Mouse (Mus musculus): ENCODE data around the gene Rnase13.

Rnase13 gene

DNA sequence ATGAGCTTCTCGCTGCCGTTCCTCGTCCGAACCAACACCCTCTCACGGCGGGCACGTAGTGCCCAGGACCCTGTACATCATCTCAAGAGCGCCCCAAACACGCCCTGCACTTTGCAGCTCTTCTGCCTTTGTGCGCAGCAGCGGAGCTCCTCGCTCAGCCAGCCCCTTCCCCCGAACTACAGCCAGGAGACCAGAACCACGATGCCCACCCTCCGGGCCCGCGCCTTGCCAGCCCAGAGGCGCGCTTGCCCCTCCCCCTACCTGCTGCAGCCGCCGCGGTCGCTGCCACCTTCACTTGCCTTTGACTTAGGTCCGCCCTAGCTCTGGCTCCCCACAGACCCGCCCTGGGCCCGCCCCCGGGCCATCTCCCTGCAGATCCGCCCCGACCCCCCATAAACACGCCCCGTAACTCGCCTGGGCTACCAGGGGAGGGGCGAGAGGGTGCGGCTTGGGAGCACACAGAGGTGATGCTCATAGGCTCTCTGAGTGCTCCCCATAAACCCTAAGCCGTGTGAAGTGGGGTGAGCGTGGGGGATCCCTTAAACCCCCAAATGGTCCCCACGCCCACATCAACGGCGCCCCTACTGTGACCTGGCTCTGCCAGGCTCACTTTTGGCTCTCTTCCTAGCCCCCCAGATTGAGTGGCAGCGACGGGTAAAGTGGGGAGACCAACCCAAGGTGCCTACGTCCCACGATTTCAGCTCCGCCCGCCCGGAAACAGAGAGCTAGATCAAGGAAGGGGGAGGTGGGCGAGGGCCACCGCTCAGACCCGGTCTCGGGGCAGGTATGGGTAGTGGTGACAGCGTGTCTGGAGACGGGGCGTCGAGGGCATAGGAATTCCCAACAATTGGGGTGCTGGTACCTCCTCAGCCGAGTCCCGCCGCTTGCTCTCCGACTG is 9.3 kb downstream of the Rnase13 start:
- peak; percentile 83 to 88 for DNase-seq

GRCm38 (mm10) chr14:51912391-51913061 is 10.0 kb downstream of the Rnase13 start:
- DNase-seq, result no peak

GRCm38 (mm10) chr14:51911301-51911700 is 11.3 kb downstream of the Rnase13 start:
- no peak for DNase-seq

- DNase-seq, result no peak
Measured at GRCm38 (mm10) chr14:51906102-51906501, 16.5 kb downstream of the Rnase13 start.

- DNase-seq, result no peak
Measured at GRCm38 (mm10) chr14:51904706-51905105, 17.9 kb downstream of the Rnase13 start.

- DNase-seq, result no peak
Measured at GRCm38 (mm10) chr14:51903782-51904181, 18.8 kb downstream of the Rnase13 start.

DNA sequence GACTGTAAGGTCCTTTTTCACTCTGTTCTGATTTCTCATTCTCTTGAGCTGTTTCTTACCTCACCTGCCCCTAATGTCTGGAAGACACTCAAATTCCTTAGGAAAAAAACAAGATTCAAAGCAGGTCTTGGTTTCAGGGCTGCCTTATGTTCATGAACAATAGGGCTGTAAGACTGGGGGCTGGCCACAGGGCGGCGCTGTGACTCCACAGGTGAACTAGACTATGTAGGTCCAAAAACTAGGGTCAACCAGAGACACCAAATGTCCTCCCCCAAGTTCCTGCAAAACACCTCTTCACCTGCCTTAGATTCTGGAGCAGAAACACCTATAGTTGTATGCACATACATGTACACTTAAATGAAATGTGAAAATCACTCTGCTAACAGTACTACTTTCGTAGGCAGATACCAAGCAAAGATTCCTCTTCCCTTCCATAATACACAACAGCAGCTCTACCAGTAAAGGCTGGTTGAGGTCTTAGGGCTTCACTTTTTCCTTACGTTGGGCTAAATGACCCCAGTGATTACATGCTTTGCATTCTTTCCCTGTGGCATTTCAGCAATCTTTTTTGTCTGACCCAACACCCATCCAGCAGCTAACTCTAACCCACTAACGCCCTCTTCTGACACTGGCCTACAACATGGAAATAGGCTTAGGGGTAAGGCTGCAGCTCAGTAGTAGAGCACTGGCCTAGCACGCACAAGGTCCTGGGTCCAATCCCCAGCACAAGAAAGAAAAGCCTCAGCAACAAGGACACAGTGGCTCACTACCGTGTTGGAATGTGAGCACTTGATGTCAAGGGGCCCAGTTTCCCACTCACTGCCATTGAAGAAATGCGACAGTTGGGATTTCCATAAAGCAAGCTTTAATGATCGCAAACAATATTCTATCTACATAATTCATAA is 19.5 kb downstream of the Rnase13 start:
- DNase-seq, result peak; percentile 62 to 67

DNA sequence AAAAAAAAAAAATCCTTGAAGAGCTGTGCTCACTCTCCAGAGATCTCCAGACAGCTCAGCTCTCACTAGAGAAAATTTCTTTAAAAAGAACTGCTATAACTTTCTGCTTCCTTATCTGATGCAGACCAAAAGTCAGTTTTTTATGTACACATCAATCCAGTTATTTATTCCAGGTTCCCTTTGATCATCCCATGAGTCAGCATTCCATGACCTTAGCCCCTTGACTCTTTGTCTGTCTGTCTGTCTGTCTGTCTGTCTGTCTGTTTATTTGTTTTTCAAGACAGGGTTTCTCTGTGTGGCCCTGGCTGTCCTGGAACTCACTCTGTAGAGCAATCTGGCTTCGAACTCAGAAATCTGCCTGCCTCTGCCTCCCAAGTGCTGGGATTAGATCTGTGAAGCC is 23.2 kb downstream of the Rnase13 start:
- no peak for DNase-seq

DNA sequence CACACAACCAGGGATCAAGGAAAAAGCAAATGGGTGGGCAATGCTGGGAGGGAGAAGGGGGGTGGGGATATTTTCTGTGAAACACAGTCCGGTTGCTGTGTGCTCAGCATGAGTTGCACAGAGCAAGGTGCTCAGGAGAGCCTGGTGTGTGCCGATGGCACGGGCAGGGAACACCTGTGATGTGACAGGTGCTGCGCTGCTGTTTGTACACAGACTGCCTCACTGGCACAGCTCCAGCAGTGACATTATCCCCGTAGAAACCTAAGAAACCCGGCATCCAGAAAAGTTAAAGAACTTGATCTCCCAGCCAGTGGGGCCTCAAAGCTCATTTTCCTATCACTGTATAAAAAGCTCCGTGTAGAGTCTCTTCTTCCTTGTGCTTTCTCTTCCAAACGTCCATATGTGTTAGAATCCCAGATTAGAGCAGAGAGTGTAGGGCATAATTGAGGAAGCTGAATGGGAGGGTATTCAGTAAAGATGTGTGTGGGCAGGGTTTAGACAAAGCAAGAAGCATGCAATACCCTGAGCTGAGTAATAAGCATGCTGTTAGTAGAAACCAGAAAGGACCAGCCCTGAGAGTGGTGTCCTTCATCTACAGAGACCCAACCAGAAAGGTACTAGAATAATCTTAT is 25.9 kb downstream of the Rnase13 start:
- no peak for DNase-seq

GRCm38 (mm10) chr14:51896019-51896418 is 26.6 kb downstream of the Rnase13 start:
- no peak for DNase-seq

DNA sequence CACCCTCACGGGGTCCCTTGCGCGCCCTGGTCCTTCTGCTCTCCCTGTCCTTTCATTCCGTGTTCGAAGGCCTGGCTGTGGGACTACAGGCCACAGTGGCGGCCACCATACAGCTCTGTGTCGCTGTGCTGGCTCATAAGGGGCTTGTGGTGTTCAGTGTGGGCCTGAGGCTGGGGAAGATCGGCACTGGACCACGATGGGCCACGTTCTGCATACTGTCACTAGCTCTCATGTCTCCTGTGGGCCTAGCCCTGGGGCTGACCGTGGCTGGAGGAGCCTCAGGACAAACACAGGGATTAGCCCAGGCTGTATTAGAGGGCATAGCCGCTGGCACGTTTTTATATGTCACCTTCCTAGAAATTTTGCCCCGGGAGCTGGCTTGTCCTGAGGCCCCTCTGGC is 27.5 kb downstream of the Rnase13 start:
- no peak for DNase-seq

- DNase-seq, result no peak
Measured at GRCm38 (mm10) chr14:51893809-51894208, 28.8 kb downstream of the Rnase13 start.

- DNase-seq, result peak; percentile 67 to 78
Measured at GRCm38 (mm10) chr14:51893094-51893794, 29.3 kb downstream of the Rnase13 start.

GRCm38 (mm10) chr14:51892191-51892939 is 30.2 kb downstream of the Rnase13 start, which contains the start of gene Slc39a2:
TSS of gene Slc39a2 (plus strand) at chr14:51892889.
- DNase-seq, result no peak

DNA sequence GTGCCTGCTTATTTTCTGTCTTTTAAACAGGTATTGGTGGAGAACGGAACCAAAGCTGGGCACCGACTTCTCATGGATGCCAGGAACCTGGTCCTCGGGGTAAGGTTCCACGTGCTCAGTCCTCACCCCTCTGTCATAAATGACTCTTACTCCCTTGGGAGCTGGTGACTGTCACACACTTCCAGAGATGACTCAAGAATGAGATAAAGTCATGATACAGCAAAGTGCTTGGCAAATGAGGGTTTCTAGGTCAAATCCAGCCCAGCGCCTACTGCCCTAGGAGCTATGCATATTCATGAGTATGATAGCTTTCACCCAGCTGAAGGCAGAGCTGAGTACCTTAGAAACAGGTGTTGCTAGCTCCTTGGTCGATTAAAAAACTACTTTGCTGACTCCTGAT is 32.7 kb downstream of the Rnase13 start:
- DNase-seq, result no peak

- no peak for DNase-seq
Measured at GRCm38 (mm10) chr14:51886051-51886450, 36.5 kb downstream of the Rnase13 start.

DNA sequence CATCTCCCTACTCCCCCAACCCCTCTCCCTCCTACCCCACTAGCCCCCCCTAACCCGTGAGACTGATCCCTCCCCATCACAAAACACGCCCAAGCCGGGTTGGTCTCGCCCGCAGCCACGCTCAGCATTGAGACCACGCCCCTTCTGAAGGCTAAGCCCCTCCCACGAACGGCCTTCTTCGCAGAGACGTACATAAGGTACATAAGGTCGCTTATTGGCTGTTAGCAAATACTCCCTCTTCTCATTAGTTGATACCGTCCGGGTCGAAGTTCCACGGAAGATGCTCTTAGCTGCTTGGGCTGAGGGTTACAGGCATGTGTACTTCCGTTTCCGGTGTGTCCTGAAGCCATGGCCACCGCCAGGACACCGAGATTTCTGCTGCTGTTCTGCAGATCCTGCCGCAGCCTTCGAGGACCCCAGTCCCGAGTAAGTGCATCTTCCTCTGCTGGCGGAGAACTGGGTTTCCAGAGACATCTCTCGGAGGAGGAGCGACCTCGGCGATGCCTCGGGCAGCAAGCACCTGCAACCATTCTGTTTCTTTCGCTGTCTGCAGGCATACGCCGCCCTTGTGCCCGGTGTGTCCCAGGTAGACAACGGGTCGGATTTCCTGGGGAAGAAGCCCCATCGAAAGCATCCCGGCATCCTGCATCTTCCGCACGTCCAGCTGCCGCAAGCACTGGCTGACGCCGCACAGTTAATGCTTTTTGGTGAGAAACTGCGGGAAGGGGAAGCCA is 37.8 kb downstream of the Rnase13 start, which contains the start of gene Mettl17:
Mettl17 (plus strand) TSS at position 245 of the 734 bp plus-strand sequence.
- peak; percentile 95 to 97 for DNase-seq

- DNase-seq, result no peak
Measured at GRCm38 (mm10) chr14:51884031-51884544, 38.5 kb downstream of the Rnase13 start.

DNA sequence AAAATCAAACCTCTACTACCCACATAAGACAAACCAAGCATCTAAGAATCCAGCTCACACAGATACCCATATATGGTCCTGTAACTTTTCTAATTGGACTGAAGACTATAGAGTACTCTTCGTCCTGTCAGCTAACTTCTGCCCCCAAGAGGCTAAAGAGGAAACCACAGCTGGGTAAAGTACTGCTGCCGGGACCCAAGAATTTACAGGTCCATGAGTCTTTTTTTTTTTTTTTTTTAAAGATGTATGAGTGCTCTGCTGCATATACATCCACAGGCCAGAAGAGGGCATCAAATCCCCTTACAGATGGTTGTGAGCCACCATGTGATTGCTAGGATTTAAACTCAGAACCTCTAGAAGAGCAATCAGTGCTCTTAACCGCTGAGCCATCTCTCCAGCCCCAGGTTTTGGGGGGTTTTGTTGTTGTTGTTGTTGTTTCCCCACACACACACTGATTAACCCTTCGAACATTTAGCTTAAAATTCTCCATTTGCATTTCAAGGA is 39.0 kb downstream of the Rnase13 start:
- peak; percentile 77 to 82 for DNase-seq

- no peak for DNase-seq
Measured at GRCm38 (mm10) chr14:51877517-51877916, 45.1 kb downstream of the Rnase13 start.

All from lung, adult 18-20 months (tissue).